Mouse (Mus musculus) CD8-positive naive resting alpha-beta T cell, adult 57 days (primary cell): ENCODE results near the gene Tchp. TPM values are rescaled to one million over a fixed set of nuclear protein-coding genes. Genes with fewer than 3 reads are reported as not detected.

Source experiments
- total RNA-seq: library from RNA; stranded (reverse); gene quantifications from one replicate; pipeline ENCODE4 v1.2.4, GENCODE M21; 2023

The Tchp gene
- 22.7 TPM for total RNA-seq

GRCm38 (mm10) chr5:114707265-114708068, at the start of gene Tchp:
TSS of gene Tchp (plus strand) at chr5:114707760.

GRCm38 (mm10) chr5:114658255-114658654, 49.3 kb upstream of the Tchp start, which contains the start of gene Trpv4:
TSS of gene Trpv4 (minus strand) at chr5:114658421.

GRCm38 (mm10) chr5:114690633-114691567, 16.7 kb upstream of the Tchp start, which contains the start of gene Gltp:
TSS of gene Gltp (minus strand) at chr5:114690984.

Other genes with a start within 250 kb of the Tchp start
- gene Fam222a, start 139.7 kb upstream of the Tchp start, total RNA-seq, result 5.2 TPM
- 0.34 TPM for gene Trpv4, start 49.3 kb upstream of the Tchp start, total RNA-seq
- gene Gltp, start 16.8 kb upstream of the Tchp start, total RNA-seq, result 116 TPM
- gene Ankrd13a, start 66.9 kb downstream of the Tchp start, total RNA-seq, result 149 TPM
- gene Git2, start 67.8 kb downstream of the Tchp start, total RNA-seq, result 162 TPM
- 51.1 TPM for gene 1500011B03Rik, start 115.7 kb downstream of the Tchp start, total RNA-seq
- not detected for gene 4930519G04Rik, start 145.9 kb downstream of the Tchp start, total RNA-seq
- not detected for gene Gm9936, start 150.9 kb downstream of the Tchp start, total RNA-seq
- gene Oasl2, start 189.2 kb downstream of the Tchp start, total RNA-seq, result 7.9 TPM
- 6.7 TPM for gene Oasl1, start 215.5 kb downstream of the Tchp start, total RNA-seq
- 43.7 TPM for gene 2210016L21Rik, start 234.4 kb downstream of the Tchp start, total RNA-seq